Mouse (Mus musculus): Measurements from ENCODE around the gene Pld1. TPM values are rescaled to one million over a fixed set of nuclear protein-coding genes. Genes with fewer than 3 reads are reported as not detected.

Pld1 gene
- polyA plus RNA-seq, 1 experiment from 2014 or later: 4.5 TPM

DNA sequence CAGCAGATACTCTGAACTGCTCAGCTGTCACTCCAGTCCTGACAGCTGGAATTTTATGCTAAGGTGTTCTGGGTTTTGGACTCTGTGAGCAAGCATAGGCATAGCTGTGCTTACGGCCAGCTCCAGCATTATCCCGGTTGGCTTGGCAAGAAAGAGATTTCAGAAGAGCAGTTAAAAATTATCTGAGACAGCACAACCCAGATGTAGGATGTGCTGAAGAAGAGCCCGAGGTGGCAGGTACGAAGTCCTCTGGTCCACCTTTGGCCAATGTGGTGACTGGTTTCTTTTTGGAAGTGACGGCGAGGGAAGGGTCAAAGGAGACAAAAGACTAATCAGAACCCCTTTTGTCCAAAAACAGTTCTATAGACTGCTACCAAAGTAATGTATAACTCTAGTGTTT, 20.7 kb downstream of the Pld1 start:
- Histone ChIP-seq H3K27ac (ENCODE audit: low read depth, low read length) (no peak overlapping the region), H3K27me3 (ENCODE audit: control insufficient read depth, insufficient read depth, low read length) (no peaks in the 10 kb centered on the region), H3K4me3 (ENCODE audit: low read depth, low read length) (no peak overlapping the region), H3K4me1 (replicated peaks; ENCODE audit: control insufficient read depth, insufficient read depth, low read length) (no peaks in the 10 kb centered on the region), H3K4me2 (replicated peaks; ENCODE audit: low read depth, low read length) (no peak overlapping the region), H3K9ac (ENCODE audit: low read depth, low read length) (no peak overlapping the region), H3K36me3 (ENCODE audit: control insufficient read depth, insufficient read depth, low read length) (no peaks in the 10 kb centered on the region), H3K9me3 (ENCODE audit: control insufficient read depth, low read length) (no peaks in the 10 kb centered on the region)
- WGBS: 92% methylated on average over 6 of the region's 6 CpGs
- ATAC-seq (ENCODE audit: low FRiP score) (no peak), DNase-seq (ENCODE audit: low spot score) (no peak)

DNA sequence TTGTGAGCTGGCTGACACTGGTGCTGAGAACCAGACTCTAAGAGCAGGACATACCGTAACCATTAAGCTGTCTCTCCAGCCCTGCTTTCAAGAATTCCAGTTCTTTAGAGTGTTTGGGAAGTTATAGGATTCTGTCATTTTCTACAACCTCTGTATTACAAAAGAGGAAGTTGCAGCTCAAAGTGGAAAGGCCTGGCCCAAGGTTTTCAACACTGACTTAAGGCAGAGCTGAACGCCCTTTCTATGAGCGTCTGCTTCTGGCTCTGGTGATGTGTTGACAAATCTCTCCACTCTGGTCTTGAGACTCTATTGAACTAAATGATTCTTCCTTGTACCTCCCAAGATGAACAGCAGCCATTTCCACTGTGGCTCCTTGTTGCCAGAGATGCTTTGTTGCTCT, 22.7 kb downstream of the Pld1 start:
- no peaks in the 10 kb centered on the region for H3K27me3 ChIP-seq (ENCODE audit: control insufficient read depth, insufficient read depth, low read length)
- no peak for ATAC-seq (ENCODE audit: low FRiP score)
- H3K9ac ChIP-seq (ENCODE audit: low read depth, low read length): no peak overlapping the region
- no peak overlapping the region for H3K4me3 ChIP-seq (ENCODE audit: low read depth, low read length)
- H3K4me2 ChIP-seq (replicated peaks; ENCODE audit: low read depth, low read length): no peak overlapping the region
- H3K9me3 ChIP-seq (ENCODE audit: control insufficient read depth, low read length): no peaks in the 10 kb centered on the region
- no peaks in the 10 kb centered on the region for H3K4me1 ChIP-seq (replicated peaks; ENCODE audit: control insufficient read depth, insufficient read depth, low read length)
- no peak overlapping the region for H3K27ac ChIP-seq (ENCODE audit: low read depth, low read length)
- H3K36me3 ChIP-seq (ENCODE audit: control insufficient read depth, insufficient read depth, low read length): no peaks in the 10 kb centered on the region
- no peak for DNase-seq (ENCODE audit: low spot score)
- 89% methylated on average over 3 of the region's 3 CpGs for WGBS

DNA sequence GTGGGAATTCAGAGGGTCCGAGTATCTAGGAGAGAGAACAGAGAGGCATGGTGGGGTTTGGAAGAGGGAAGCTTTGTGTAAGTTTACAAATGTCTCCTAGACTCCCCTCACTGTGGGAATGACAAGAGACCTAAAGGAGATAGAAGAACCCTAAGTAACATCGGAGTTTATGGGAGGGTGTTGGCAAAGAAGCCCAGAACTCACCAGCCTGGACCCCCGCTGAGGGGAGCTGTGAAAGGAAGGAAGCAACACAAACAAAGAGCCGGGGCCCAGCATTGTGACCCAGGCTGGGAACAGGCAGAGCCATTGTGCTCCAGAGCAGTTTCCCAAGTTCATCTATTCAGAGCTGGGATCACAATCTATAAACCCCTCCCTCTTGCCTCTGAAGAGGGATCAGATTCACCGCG, 25.3 kb downstream of the Pld1 start:
- H3K27ac ChIP-seq (ENCODE audit: low read depth, low read length): no peak overlapping the region
- H3K9ac ChIP-seq (ENCODE audit: low read depth, low read length): no peak overlapping the region
- DNase-seq (ENCODE audit: low spot score) (peak; percentile 58), ATAC-seq (ENCODE audit: low FRiP score) (peak; percentile 65; the same call in 1 of the 2 replicates)
- H3K4me3 ChIP-seq (ENCODE audit: low read depth, low read length): no peak overlapping the region
- H3K9me3 ChIP-seq (ENCODE audit: control insufficient read depth, low read length): no peaks in the 10 kb centered on the region
- H3K36me3 ChIP-seq (ENCODE audit: control insufficient read depth, insufficient read depth, low read length): no peaks in the 10 kb centered on the region
- H3K27me3 ChIP-seq (ENCODE audit: control insufficient read depth, insufficient read depth, low read length): no peaks in the 10 kb centered on the region
- no peaks in the 10 kb centered on the region for H3K4me1 ChIP-seq (replicated peaks; ENCODE audit: control insufficient read depth, insufficient read depth, low read length)
- WGBS: 17% methylated on average over 6 of the region's 6 CpGs
- no peak overlapping the region for H3K4me2 ChIP-seq (replicated peaks; ENCODE audit: low read depth, low read length)

DNA sequence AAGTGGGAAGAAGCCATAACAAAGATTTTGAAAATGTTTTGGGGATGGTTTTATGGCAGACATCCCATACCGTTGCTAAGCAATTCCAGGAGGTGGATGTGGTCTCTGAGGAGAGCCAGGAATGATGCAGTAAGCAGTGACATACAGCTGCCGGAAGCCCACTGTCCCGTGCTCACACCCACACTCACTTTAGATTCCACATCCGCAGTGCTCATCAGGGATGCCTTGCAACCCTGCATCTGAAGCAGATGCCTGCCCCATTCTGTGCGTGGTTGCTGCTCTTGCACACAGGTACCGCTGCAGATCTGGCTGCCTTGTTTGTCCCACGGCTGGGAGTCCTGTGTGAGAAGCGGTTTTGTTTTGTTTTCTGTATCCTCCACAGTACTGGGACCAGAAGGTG, 30.2 kb downstream of the Pld1 start:
- WGBS: 83% methylated on average over 8 of the region's 8 CpGs
- no peak overlapping the region for H3K4me3 ChIP-seq (ENCODE audit: low read depth, low read length)
- H3K9me3 ChIP-seq (ENCODE audit: control insufficient read depth, low read length): no peaks in the 10 kb centered on the region
- DNase-seq (ENCODE audit: low spot score) (no peak), ATAC-seq (ENCODE audit: low FRiP score) (no peak)
- H3K9ac ChIP-seq (ENCODE audit: low read depth, low read length): no peak overlapping the region
- H3K27me3 ChIP-seq (ENCODE audit: control insufficient read depth, insufficient read depth, low read length): no peaks in the 10 kb centered on the region
- H3K27ac ChIP-seq (ENCODE audit: low read depth, low read length): no peak overlapping the region
- H3K36me3 ChIP-seq (ENCODE audit: control insufficient read depth, insufficient read depth, low read length): no peaks in the 10 kb centered on the region
- no peak overlapping the region for H3K4me2 ChIP-seq (replicated peaks; ENCODE audit: low read depth, low read length)
- no peaks in the 10 kb centered on the region for H3K4me1 ChIP-seq (replicated peaks; ENCODE audit: control insufficient read depth, insufficient read depth, low read length)

DNA sequence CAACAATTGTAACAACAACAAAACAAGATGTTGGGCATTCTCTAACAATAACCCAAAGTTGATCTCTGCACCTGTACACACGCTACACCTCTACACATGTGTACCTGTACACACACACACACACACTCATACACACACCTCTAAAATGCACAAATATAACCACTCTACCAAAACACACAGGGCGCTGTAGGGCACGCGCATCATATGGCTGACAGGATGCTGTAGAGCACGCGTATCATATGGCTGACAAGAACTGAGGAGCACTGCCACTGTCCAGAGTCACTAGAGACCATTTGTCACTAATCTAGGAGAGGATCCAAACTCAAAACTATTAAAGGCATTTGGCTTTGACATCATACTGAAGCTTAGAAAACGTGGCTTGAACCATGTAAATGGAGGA, 35.4 kb downstream of the Pld1 start:
- Histone ChIP-seq H3K27ac (ENCODE audit: low read depth, low read length) (no peak overlapping the region), H3K4me2 (replicated peaks; ENCODE audit: low read depth, low read length) (no peak overlapping the region), H3K27me3 (ENCODE audit: control insufficient read depth, insufficient read depth, low read length) (no peaks in the 10 kb centered on the region), H3K36me3 (ENCODE audit: control insufficient read depth, insufficient read depth, low read length) (no peaks in the 10 kb centered on the region), H3K9ac (ENCODE audit: low read depth, low read length) (no peak overlapping the region), H3K4me1 (replicated peaks; ENCODE audit: control insufficient read depth, insufficient read depth, low read length) (no peaks in the 10 kb centered on the region), H3K9me3 (ENCODE audit: control insufficient read depth, low read length) (no peaks in the 10 kb centered on the region), H3K4me3 (ENCODE audit: low read depth, low read length) (no peak overlapping the region)
- DNase-seq (ENCODE audit: low spot score): no peak
- 90% methylated on average over 7 of the region's 7 CpGs for WGBS
- ATAC-seq (ENCODE audit: low FRiP score): no peak

DNA sequence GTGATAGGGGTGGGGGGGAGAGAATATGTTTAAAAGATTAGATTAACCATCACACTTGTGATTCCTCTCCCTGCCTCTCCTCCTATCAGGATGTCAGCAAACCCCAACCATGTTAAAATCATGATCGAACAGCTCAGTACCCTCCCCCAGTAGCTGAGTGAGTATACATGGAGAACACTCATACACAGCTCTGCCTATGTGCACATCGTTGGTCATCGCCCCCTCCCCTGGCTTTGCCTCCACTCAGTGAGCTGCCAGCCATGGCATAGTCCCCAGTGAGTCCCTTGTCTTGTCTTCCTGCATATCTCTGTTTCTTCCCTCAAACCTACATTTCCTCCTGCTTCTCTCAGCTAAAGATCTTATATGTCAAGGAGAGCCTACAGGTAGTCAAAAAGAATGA, 36.5 kb downstream of the Pld1 start:
- no peak for ATAC-seq (ENCODE audit: low FRiP score)

DNA sequence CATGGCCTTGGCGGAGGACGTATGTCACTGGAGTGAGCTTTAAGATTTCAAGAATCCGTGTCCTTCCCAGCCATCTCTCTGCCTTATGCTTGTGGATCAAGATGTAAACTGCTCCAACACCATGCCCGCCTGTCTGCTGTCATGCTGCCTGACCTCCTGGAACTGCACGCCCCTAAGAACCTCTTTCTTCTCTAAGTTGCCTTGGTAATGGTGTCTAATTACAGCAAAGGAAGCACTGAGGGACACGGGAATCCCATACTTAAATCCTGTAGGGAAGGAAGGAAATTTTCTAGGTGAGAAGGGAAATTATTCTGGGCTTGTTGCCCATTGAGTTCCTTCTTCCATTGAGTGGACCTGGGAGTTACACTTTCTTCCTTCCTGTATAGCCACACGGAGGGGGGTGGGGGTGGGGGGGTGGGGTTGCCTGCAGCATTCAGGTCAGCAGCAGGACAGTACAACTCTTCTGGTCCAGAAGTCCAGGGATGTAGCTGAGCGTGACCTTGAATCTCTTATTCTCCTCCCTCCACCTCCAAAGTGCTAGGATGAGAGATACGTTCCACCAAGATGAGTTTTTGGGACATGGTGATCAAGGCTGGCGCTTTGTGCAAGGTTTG, 38.5 kb downstream of the Pld1 start:
- Histone ChIP-seq H3K9me3 (ENCODE audit: control insufficient read depth, low read length) (no peaks in the 10 kb centered on the region), H3K9ac (ENCODE audit: low read depth, low read length) (no peak overlapping the region), H3K27me3 (ENCODE audit: control insufficient read depth, insufficient read depth, low read length) (no peaks in the 10 kb centered on the region), H3K27ac (ENCODE audit: low read depth, low read length) (no peak overlapping the region), H3K4me1 (replicated peaks; ENCODE audit: control insufficient read depth, insufficient read depth, low read length) (no peaks in the 10 kb centered on the region), H3K36me3 (ENCODE audit: control insufficient read depth, insufficient read depth, low read length) (no peaks in the 10 kb centered on the region), H3K4me2 (replicated peaks; ENCODE audit: low read depth, low read length) (no peak overlapping the region), H3K4me3 (ENCODE audit: low read depth, low read length) (no peak overlapping the region)
- 78% methylated on average over 10 of the region's 10 CpGs for WGBS
- ATAC-seq (ENCODE audit: low FRiP score) (no peak), DNase-seq (ENCODE audit: low spot score) (no peak)

More for the DNA sequence above, 36.5 kb downstream of the Pld1 start:
- H3K9ac ChIP-seq (ENCODE audit: low read depth, low read length): no peak overlapping the region
- no peak overlapping the region for H3K4me2 ChIP-seq (replicated peaks; ENCODE audit: low read depth, low read length)
- no peaks in the 10 kb centered on the region for H3K4me1 ChIP-seq (replicated peaks; ENCODE audit: control insufficient read depth, insufficient read depth, low read length)
- no peaks in the 10 kb centered on the region for H3K36me3 ChIP-seq (ENCODE audit: control insufficient read depth, insufficient read depth, low read length)
- H3K4me3 ChIP-seq (ENCODE audit: low read depth, low read length): no peak overlapping the region
- WGBS: 95% methylated on average over 3 of the region's 3 CpGs
- no peak overlapping the region for H3K27ac ChIP-seq (ENCODE audit: low read depth, low read length)
- H3K27me3 ChIP-seq (ENCODE audit: control insufficient read depth, insufficient read depth, low read length): no peaks in the 10 kb centered on the region
- no peak for DNase-seq (ENCODE audit: low spot score)
- no peaks in the 10 kb centered on the region for H3K9me3 ChIP-seq (ENCODE audit: control insufficient read depth, low read length)

DNA sequence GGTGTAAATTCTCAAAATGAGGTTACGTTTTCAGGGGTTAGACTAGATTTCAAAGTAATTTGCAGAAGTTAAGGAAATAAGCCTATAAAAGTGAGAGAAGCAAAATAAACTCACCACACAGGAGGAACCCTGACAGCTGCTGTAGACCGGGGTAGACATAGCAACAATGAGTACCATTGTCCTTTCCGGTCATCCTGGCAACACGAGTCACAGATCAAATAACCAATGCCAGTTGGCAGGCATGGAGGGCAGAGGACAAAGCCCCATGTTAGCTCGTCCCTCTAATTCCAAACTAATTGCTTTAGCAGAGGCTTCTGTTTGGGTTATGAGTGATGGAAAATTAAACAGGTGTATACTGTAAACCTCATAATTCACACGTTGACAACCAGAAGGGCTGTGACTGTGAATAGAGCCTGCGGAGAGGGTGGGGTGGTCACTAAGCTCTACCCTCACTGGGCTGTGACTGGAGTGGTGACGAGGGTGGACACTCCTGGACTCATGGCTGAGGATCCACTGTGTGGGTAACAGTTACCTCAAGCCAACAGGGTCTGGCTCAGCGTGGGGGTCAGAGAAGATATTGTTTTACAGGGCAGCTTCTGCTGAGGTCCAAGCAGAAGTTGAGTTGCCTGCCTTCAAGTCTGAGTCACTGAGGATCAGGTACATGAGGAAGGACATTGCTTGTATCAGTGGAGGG, 39.7 kb downstream of the Pld1 start:
- WGBS: 66% methylated on average over 9 of the region's 9 CpGs
- no peaks in the 10 kb centered on the region for H3K4me1 ChIP-seq (replicated peaks; ENCODE audit: control insufficient read depth, insufficient read depth, low read length)
- ATAC-seq (ENCODE audit: low FRiP score) (no peak), DNase-seq (ENCODE audit: low spot score) (no peak)
- H3K27me3 ChIP-seq (ENCODE audit: control insufficient read depth, insufficient read depth, low read length): no peaks in the 10 kb centered on the region
- H3K36me3 ChIP-seq (ENCODE audit: control insufficient read depth, insufficient read depth, low read length): no peaks in the 10 kb centered on the region
- H3K9ac ChIP-seq (ENCODE audit: low read depth, low read length): no peak overlapping the region
- H3K4me3 ChIP-seq (ENCODE audit: low read depth, low read length): no peak overlapping the region
- no peaks in the 10 kb centered on the region for H3K9me3 ChIP-seq (ENCODE audit: control insufficient read depth, low read length)
- no peak overlapping the region for H3K27ac ChIP-seq (ENCODE audit: low read depth, low read length)
- no peak overlapping the region for H3K4me2 ChIP-seq (replicated peaks; ENCODE audit: low read depth, low read length)

DNA sequence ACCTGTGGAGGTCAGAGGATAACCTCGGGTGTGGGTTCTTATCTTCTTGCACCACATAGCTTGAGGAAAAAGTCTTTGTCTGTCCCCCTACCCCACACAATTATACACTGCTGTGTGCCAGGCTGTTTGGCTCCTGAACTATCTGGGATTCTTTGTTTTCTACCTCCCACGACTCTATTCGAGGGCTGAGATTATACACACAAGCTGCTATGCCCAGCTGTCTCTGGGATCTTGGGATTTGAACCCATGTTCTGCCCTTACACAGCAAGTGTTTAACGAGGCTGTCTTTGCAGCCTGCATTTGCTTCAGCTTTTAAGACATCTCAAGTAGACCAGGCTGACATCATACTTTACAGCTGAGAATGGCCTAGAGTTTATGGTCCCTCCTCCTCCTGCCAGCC, 43.1 kb downstream of the Pld1 start:
- Histone ChIP-seq H3K9me3 (ENCODE audit: control insufficient read depth, low read length) (no peaks in the 10 kb centered on the region), H3K4me2 (replicated peaks; ENCODE audit: low read depth, low read length) (no peak overlapping the region), H3K9ac (ENCODE audit: low read depth, low read length) (no peak overlapping the region), H3K36me3 (ENCODE audit: control insufficient read depth, insufficient read depth, low read length) (no peaks in the 10 kb centered on the region), H3K4me3 (ENCODE audit: low read depth, low read length) (no peak overlapping the region), H3K27me3 (ENCODE audit: control insufficient read depth, insufficient read depth, low read length) (no peaks in the 10 kb centered on the region), H3K4me1 (replicated peaks; ENCODE audit: control insufficient read depth, insufficient read depth, low read length) (no peaks in the 10 kb centered on the region), H3K27ac (ENCODE audit: low read depth, low read length) (no peak overlapping the region)
- 81% methylated on average over 4 of the region's 4 CpGs for WGBS
- ATAC-seq (ENCODE audit: low FRiP score) (no peak), DNase-seq (ENCODE audit: low spot score) (no peak)
